Mouse (Mus musculus): ENCODE results near the gene Ulk2. TPM values are rescaled to one million over a fixed set of nuclear protein-coding genes. Genes with fewer than 3 reads are reported as not detected.

Gene Ulk2
- 8.2 and 8.9 TPM in 2 replicates for polyA plus RNA-seq (2015; fragmentation: Nextera tagmentation; extraction: Ambion mirVana)

DNA sequence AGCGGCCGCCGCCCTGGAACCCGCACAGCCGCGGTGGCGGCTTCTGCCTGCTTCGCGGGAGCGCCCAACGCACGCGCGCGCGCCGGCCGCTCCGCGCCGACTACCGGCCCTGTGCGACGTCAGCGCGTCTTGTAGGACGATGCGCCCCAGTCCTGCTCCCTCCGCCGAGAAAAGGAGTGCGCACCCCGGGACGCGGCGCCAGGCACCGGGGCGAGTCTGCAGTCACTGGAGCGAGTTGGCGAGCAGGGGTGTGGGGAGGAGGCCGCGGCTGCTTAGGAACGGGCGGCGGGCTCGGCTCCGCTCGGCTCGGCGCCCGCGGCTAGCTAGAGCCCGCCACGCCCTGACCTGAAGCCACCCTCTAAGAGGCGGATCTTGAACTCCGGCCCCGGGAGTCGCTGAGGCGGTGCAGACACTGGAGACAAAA is at the start of gene Ulk2:
Gene Ulk2, minus strand, starts transcription at position 86 of the 424 bp plus-strand sequence.
- peak within 1 kb of the TSS; percentile 86 for H3K27ac ChIP-seq (ENCODE audit: low read length)
- H3K9ac ChIP-seq (ENCODE audit: low read length), result peak within 1 kb of the TSS; percentile 98
- no peaks in the 10 kb centered on the region for H3K9me3 ChIP-seq (replicated peaks; ENCODE audit: control insufficient read depth, low read length)
- no peaks in the 10 kb centered on the region for H3K27me3 ChIP-seq (ENCODE audit: control insufficient read depth, insufficient read depth, low read length)
- H3K4me1 ChIP-seq (ENCODE audit: control insufficient read depth, insufficient read depth, low read length), result peaks cover 7% of the 10 kb centered on the region; the same call in 1 of the 2 replicates
- peak within 1 kb of the TSS; percentile 95 for H3K4me2 ChIP-seq (ENCODE audit: low read depth, low read length)
- under 1% methylated on average over 58 of the region's 58 CpGs for WGBS
- no peaks in the 10 kb centered on the region for H3K36me3 ChIP-seq (ENCODE audit: control insufficient read depth, insufficient read depth, low read length)
- peak; percentile 90 for ATAC-seq (ENCODE audit: insufficient read depth, low FRiP score)
- H3K4me3 ChIP-seq (replicated peaks; ENCODE audit: low read length), result peak within 1 kb of the TSS; percentile 97

DNA sequence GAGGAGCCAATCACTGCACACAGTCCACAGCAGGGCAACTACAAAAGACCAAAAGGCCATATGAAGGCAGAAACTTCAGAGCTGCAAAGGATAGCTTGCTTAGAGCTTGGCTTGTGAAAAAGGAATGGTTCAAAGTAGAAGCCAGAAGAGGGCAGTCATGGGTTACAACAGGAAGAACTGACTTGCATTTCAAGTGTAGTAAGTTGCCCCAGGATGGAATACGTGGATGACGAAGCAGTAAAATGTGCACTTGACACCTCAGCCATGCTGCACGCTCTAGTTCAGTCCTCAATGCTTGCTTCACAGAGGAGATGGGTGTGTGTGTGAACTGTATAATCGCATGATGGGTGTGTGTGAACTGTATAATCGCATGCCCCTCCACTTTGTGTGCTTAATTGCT is 27.3 kb upstream of the Ulk2 start:
- no peak overlapping the region for H3K9ac ChIP-seq (ENCODE audit: low read length)
- H3K4me2 ChIP-seq (ENCODE audit: low read depth, low read length), result no peak overlapping the region
- H3K4me1 ChIP-seq (ENCODE audit: control insufficient read depth, insufficient read depth, low read length), result no peaks in the 10 kb centered on the region
- no peak overlapping the region for H3K27ac ChIP-seq (ENCODE audit: low read length)
- 70% methylated on average over 5 of the region's 5 CpGs for WGBS
- H3K27me3 ChIP-seq (ENCODE audit: control insufficient read depth, insufficient read depth, low read length), result no peaks in the 10 kb centered on the region
- no peak overlapping the region for H3K4me3 ChIP-seq (replicated peaks; ENCODE audit: low read length)
- no peak for ATAC-seq (ENCODE audit: insufficient read depth, low FRiP score)
- no peaks in the 10 kb centered on the region for H3K9me3 ChIP-seq (replicated peaks; ENCODE audit: control insufficient read depth, low read length)
- H3K36me3 ChIP-seq (ENCODE audit: control insufficient read depth, insufficient read depth, low read length), result peaks cover 7% of the 10 kb centered on the region; the same call in 1 of the 2 replicates

DNA sequence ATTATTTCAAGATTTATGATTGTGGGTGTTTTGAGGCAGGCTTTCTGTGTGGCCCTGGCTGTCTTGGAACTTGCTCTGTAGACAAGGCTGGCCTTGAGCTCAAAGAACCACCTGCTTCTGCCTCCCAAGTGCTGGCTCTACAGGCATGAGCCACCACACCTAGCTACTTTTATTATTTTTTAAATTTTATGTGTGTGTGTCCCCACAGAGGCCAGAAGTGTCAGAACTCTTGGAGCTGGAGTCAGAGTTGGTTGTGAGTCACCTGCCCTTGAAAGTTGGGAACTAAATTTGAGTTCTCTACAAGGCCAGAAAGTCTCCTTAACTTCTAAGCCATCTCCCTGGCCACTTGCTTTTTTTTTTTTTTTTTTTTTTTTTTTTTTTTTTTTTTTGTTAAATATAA is 25.0 kb upstream of the Ulk2 start:
- H3K27ac ChIP-seq (ENCODE audit: low read length), result no peak overlapping the region
- H3K9ac ChIP-seq (ENCODE audit: low read length), result no peak overlapping the region
- ATAC-seq (ENCODE audit: insufficient read depth, low FRiP score), result no peak
- H3K4me1 ChIP-seq (ENCODE audit: control insufficient read depth, insufficient read depth, low read length), result no peaks in the 10 kb centered on the region
- H3K4me2 ChIP-seq (ENCODE audit: low read depth, low read length), result no peak overlapping the region
- H3K36me3 ChIP-seq (ENCODE audit: control insufficient read depth, insufficient read depth, low read length), result peaks cover 12% of the 10 kb centered on the region
- no peaks in the 10 kb centered on the region for H3K27me3 ChIP-seq (ENCODE audit: control insufficient read depth, insufficient read depth, low read length)
- H3K9me3 ChIP-seq (replicated peaks; ENCODE audit: control insufficient read depth, low read length), result no peaks in the 10 kb centered on the region
- no peak overlapping the region for H3K4me3 ChIP-seq (replicated peaks; ENCODE audit: low read length)

DNA sequence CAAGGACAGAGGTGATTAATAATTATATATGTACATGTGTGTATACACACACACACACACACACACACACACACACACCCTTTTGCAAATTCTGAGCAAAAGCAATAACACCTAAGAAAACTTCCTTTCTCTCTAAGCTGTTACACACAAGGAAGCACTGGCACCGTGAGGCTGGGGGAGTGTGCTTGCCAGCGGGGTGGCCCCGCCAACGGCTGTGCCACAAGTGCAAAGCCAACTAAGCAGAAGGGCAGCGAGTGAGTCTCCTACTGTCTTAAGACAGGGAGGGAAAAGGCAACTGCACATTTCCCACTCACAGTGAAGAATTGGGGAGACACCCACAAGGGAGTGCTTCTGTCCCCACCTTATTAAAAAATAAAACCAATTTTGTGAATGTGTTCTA is 17.0 kb upstream of the Ulk2 start:
- no peak overlapping the region for H3K9ac ChIP-seq (ENCODE audit: low read length)
- H3K4me2 ChIP-seq (ENCODE audit: low read depth, low read length), result no peak overlapping the region
- H3K36me3 ChIP-seq (ENCODE audit: control insufficient read depth, insufficient read depth, low read length), result peaks cover 15% of the 10 kb centered on the region
- no peaks in the 10 kb centered on the region for H3K27me3 ChIP-seq (ENCODE audit: control insufficient read depth, insufficient read depth, low read length)
- ATAC-seq (ENCODE audit: insufficient read depth, low FRiP score), result no peak
- no peaks in the 10 kb centered on the region for H3K9me3 ChIP-seq (replicated peaks; ENCODE audit: control insufficient read depth, low read length)
- no peaks in the 10 kb centered on the region for H3K4me1 ChIP-seq (ENCODE audit: control insufficient read depth, insufficient read depth, low read length)
- 89% methylated on average over 5 of the region's 5 CpGs for WGBS
- no peak overlapping the region for H3K4me3 ChIP-seq (replicated peaks; ENCODE audit: low read length)
- H3K27ac ChIP-seq (ENCODE audit: low read length), result no peak overlapping the region

DNA sequence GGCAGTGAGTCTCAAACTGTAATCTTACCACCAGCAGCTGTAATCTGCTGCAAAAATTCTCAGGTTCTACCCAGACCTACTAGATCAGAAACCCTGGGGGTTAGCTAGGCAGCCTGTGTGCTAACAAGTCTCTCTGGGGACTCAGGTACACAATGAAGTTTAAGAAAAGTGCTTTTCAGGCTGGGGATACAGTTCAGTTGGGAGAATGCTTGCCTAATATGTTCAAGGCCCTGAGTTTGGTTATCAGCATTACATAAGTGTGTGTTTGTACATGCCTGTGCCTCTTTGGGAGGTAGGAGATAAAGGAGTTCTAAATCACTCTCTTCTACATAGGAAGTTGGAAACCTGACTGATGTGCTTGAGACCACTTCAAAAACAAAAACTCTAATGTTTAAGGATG is 12.0 kb upstream of the Ulk2 start:
- Histone ChIP-seq H3K4me2 (ENCODE audit: low read depth, low read length) (no peak overlapping the region), H3K27me3 (ENCODE audit: control insufficient read depth, insufficient read depth, low read length) (no peaks in the 10 kb centered on the region), H3K27ac (ENCODE audit: low read length) (no peak overlapping the region), H3K4me1 (ENCODE audit: control insufficient read depth, insufficient read depth, low read length) (no peaks in the 10 kb centered on the region), H3K9ac (ENCODE audit: low read length) (no peak overlapping the region), H3K36me3 (ENCODE audit: control insufficient read depth, insufficient read depth, low read length) (no peaks in the 10 kb centered on the region; the same call in 1 of the 2 replicates), H3K9me3 (replicated peaks; ENCODE audit: control insufficient read depth, low read length) (no peaks in the 10 kb centered on the region), H3K4me3 (replicated peaks; ENCODE audit: low read length) (no peak overlapping the region)
- no peak for ATAC-seq (ENCODE audit: insufficient read depth, low FRiP score)

DNA sequence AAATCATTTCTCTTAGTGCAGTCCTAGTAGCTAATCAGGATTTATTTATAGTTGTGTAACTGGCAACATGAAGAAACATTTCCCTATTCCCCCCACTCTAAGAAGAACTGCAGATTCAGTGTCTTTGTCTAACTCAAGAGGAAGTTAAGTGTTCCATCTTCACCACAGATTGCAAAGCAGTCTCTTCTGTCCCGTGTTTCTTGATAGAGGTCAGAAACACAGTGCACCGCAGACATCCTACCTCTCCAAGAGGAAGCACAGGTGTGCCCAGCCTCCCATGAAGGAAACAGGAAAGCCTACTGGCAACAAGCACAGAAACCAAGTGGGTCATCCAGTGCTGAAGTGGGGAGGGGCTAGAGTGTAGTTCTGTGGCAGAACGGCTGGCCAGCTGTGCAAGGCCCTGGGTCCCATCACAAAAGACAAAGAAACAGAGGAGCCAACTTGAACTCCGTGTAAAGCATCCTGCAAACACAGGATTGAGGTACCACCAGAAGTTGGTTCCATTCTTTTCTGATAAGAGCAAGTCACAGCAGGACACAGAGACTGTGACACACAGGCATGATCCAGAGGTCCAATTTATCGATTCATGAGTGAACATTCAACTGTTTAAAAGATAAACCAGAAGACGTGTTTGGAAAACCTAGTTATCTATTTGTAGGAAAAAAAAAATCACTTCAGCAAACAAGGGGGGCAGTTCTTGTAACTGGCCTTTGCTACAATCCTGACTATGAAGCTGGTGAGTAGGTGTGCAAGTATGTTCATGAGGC is 7.1 kb upstream of the Ulk2 start:
- no peak overlapping the region for H3K4me3 ChIP-seq (replicated peaks; ENCODE audit: low read length)
- no peak for ATAC-seq (ENCODE audit: insufficient read depth, low FRiP score)
- 59% methylated on average over 6 of the region's 6 CpGs for WGBS
- H3K9me3 ChIP-seq (replicated peaks; ENCODE audit: control insufficient read depth, low read length), result no peaks in the 10 kb centered on the region
- H3K4me1 ChIP-seq (ENCODE audit: control insufficient read depth, insufficient read depth, low read length), result no peaks in the 10 kb centered on the region
- no peaks in the 10 kb centered on the region for H3K27me3 ChIP-seq (ENCODE audit: control insufficient read depth, insufficient read depth, low read length)
- no peak overlapping the region for H3K27ac ChIP-seq (ENCODE audit: low read length)
- H3K36me3 ChIP-seq (ENCODE audit: control insufficient read depth, insufficient read depth, low read length), result no peaks in the 10 kb centered on the region
- H3K4me2 ChIP-seq (ENCODE audit: low read depth, low read length), result no peak overlapping the region
- H3K9ac ChIP-seq (ENCODE audit: low read length), result no peak overlapping the region

DNA sequence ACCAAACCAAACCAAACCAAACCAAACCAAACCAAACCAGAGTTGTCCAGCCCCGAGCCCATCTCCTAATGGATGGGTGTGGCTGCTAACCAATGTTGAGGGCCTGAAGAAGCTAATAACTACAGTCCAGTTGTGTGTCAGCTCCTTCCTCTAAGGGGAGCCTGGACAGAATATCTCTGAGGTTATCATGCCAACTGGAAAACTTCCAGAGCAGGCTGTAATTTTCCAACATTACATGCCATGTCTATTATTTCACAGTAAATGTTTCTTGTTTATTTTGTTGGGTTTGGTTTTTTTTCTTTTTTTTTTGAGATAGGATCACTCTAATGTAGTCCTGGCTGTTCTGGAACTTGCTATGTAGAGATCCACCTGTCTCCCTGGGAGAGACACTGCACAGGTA is 4.4 kb upstream of the Ulk2 start:
- Histone ChIP-seq H3K27me3 (ENCODE audit: control insufficient read depth, insufficient read depth, low read length) (no peaks in the 10 kb centered on the region), H3K4me2 (ENCODE audit: low read depth, low read length) (no peak overlapping the region), H3K9ac (ENCODE audit: low read length) (no peak overlapping the region), H3K36me3 (ENCODE audit: control insufficient read depth, insufficient read depth, low read length) (no peaks in the 10 kb centered on the region), H3K27ac (ENCODE audit: low read length) (no peak overlapping the region), H3K4me3 (replicated peaks; ENCODE audit: low read length) (no peak overlapping the region), H3K4me1 (ENCODE audit: control insufficient read depth, insufficient read depth, low read length) (0 out of 2 replicates have a peak, but pooled peaks cover 3% of the 10 kb centered on the region), H3K9me3 (replicated peaks; ENCODE audit: control insufficient read depth, low read length) (no peaks in the 10 kb centered on the region)
- WGBS, result 76% methylated on average over 1 of the region's 1 CpGs
- no peak for ATAC-seq (ENCODE audit: insufficient read depth, low FRiP score)

DNA sequence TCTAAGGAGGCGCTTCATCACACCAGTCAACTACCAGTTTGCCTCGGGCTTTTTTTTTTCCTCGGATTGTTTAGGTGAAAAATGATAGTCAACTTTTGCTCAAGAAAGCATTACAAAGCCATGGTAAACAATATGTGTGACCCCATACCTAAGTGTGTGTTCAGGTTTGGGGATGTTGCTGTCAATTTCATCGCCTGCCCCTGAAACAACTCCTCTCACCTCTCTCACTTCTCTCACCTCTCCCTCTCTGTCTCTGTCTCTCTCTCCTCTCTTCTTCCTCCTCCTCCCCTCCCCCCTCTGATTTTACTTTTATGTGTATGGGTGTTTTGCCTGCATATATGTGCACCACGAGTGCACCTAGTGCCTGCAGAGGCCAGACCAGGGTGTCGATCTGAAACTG is 666 bp upstream of the Ulk2 start:
- Histone ChIP-seq H3K36me3 (ENCODE audit: control insufficient read depth, insufficient read depth, low read length) (no peaks in the 10 kb centered on the region), H3K4me2 (ENCODE audit: low read depth, low read length) (peak overlapping the region; percentile 95), H3K9ac (ENCODE audit: low read length) (peak overlapping the region; percentile 98), H3K27me3 (ENCODE audit: control insufficient read depth, insufficient read depth, low read length) (no peaks in the 10 kb centered on the region), H3K27ac (ENCODE audit: low read length) (peak overlapping the region; percentile 86), H3K4me3 (replicated peaks; ENCODE audit: low read length) (peak overlapping the region; percentile 97), H3K4me1 (ENCODE audit: control insufficient read depth, insufficient read depth, low read length) (peaks cover 7% of the 10 kb centered on the region; the same call in 1 of the 2 replicates), H3K9me3 (replicated peaks; ENCODE audit: control insufficient read depth, low read length) (no peaks in the 10 kb centered on the region)
- ATAC-seq (ENCODE audit: insufficient read depth, low FRiP score), result no peak
- WGBS, result 42% methylated on average over 6 of the region's 6 CpGs

DNA sequence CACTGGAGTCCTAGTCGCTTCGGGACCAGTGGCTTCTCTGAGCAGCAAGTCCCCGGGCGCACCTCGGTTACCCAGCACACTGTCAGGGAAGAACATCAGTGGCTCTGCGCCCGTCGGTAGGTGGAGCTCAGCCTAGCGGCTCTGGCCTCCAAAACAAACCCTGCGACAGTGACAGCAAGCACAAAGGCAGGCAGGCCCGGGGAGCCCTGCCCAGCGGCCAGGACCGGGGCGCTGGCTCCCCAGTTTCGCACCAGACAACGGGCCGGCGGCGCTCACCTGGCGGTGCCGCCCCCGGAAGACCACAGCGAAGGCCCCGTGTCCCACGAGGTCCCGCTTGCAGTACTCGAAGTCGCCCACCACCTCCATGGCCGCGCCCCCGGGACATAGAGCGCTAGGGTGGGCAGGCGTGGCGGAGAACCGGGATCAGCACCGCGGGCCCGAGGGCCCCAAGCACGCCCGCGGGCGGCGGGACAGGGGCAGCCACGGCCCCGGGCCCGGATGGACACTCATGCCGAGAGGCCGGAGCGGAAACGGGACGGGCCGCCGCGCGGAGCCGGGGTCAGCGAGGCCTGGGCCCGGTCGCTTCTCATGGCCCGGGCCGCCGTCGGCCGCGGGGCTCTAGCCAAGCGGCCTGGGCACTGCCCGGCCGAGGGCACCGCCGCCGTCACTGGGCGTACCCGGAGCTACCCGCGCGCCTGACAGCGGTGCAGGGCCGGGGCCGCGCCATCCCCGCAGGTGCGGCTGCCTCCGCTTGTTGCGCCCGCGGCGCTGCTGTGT is 474 bp downstream of the Ulk2 start:
- Histone ChIP-seq H3K9ac (ENCODE audit: low read length) (peak overlapping the region; percentile 98), H3K4me1 (ENCODE audit: control insufficient read depth, insufficient read depth, low read length) (peaks cover 7% of the 10 kb centered on the region; the same call in 1 of the 2 replicates), H3K4me2 (ENCODE audit: low read depth, low read length) (peak overlapping the region; percentile 95), H3K9me3 (replicated peaks; ENCODE audit: control insufficient read depth, low read length) (no peaks in the 10 kb centered on the region), H3K4me3 (replicated peaks; ENCODE audit: low read length) (peak overlapping the region; percentile 97), H3K27ac (ENCODE audit: low read length) (peak overlapping the region; percentile 86), H3K36me3 (ENCODE audit: control insufficient read depth, insufficient read depth, low read length) (no peaks in the 10 kb centered on the region), H3K27me3 (ENCODE audit: control insufficient read depth, insufficient read depth, low read length) (no peaks in the 10 kb centered on the region)
- ATAC-seq (ENCODE audit: insufficient read depth, low FRiP score), result peak; percentile 78
- WGBS, result under 1% methylated on average over 87 of the region's 87 CpGs
